Mouse (Mus musculus) WW6 (cell line): ENCODE measurements around the gene Tgfa.
A peak's percentile ranks its signal among the peaks of the same experiment; 100 is the strongest.

Experiments
- DNase-seq: peaks from one replicate; pipeline ENCODE4 v3.0.0-alpha.2; 2013; ENCODE audit warnings: low read depth, low spot score

Tgfa gene

DNA sequence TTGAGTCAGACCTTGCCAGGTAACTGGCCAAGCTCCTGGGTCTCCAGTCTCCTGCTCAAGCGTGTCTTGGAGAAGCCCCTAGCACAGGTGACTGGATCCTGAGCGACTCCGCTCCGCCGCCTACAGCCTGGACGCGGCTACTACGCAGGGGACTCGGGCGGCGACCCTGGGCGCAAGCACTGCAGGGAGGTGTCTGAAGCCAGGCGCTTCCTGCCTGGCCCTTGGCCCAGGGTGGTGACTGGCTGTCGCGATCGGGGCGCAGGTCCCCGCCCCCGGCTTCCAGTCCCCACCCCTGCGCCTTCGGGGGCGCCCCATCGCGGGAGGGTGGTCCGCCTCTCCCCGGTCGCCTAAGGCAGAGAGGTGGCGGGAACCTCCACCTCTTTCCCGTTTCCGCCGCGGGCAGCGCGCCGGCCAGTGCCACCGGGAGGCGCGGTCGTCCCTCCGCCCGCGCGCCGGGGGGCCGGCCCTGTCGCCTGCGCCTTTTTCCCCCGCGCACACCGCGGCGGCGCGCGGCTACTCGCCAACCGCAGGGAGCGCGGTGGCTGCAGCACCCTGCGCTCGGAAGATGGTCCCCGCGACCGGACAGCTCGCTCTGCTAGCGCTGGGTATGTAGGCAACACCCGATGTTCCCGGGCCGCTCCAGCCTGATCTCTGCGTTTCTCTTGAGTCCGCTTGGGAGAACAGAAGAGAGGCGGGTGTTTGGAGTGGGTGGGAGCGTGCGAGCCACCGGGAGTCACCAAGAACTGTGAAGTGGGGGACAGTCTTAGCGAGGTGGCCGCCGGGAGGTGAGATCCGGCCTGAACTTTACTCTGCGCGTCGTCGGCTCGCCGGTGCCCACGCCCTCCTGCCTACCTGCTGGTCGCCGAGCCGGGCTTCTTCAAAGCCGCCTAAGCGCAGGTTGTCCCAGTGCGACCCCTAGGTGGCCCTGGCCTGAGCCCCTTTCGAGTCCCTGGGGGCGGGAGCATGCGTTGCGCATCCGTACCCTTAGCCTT is at the start of gene Tgfa:
Gene Tgfa, plus strand, starts transcription at position 283 of the 992 bp plus-strand sequence.
- DNase-seq = peak; percentile 48

DNA sequence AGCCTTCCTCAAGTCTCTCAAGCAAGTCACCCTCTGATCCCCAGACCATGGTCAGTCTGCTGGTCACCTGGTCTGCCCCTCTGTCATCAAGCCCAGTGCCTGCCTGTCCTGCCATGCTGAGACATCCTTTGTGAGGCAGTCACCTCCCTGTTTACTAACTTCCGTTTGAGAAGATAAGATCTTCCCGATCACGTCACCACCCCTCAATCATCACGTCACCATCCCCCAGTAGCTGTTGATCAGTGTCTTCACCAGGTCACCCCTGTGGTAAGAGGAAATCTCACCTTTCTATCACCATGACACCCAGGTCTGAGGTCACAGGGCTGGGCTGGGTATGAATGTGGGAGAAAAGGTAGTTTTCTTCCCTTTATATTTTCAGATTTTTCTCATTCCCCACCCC is 46.5 kb upstream of the Tgfa start:
- DNase-seq = no peak

DNA sequence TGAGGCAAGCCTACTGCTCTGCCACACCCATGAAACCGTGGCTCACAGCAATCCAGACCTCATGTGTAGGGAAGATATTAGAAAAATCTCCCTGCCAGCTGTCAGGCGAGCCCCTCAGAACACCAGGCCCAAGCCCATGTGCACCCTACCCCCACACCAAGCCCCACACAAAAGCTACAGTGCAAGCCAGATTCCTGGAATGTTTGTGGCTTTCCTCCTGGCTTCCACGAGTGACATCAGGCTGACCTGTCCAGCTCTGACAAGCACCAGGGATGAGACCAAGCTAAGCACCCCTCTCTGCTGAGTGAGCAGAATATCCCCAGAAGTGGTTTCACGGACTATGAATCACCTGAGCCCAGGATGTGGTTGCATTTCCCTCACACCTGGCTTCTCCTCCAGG is 46.0 kb upstream of the Tgfa start:
- DNase-seq = no peak

DNA sequence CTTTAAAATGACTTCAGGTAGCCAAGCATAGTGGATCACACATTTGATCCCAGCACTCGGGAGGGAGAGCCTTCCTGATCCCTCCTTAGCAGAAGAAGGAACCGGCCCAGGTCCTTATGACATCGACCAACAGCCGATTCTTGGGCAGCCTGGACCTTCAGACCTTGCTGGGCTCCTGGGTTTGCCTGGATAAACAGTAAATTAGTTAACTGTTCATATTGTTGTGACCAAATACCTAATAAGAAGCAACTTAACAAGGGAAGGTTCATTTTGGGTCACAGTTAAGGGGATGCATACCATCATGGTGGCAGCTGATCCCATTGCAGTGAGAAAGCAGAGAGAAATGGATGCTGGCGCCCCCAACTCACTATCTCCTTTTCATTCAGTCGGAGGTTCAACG is 42.3 kb upstream of the Tgfa start:
- DNase-seq = no peak

DNA sequence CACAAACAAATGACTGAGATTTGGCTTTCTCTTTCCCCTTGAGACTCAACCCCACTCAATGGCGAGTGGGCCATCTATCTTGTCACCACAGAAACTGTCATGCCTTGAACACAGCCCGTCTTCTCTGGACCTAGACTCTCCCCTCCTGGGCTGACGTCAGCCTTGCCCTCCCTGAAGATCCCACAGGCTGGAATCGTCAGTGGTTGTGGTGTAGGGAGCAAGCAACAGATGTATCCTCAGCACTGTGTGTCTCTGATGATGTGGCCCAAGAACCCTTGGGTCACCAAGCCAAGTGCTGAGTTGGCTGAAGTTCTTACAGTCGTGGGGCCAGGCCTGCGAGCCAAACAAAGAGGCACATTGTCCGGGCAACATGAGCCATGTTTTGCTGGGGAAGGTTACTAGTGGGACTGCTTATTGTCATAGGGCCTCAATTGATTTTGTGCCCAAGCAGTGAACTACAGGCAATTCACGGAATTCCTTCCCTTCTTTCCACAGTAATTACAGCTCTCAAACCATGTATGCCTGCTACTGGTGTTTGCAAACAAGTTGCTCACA is 41.5 kb upstream of the Tgfa start:
- no peak for DNase-seq

DNA sequence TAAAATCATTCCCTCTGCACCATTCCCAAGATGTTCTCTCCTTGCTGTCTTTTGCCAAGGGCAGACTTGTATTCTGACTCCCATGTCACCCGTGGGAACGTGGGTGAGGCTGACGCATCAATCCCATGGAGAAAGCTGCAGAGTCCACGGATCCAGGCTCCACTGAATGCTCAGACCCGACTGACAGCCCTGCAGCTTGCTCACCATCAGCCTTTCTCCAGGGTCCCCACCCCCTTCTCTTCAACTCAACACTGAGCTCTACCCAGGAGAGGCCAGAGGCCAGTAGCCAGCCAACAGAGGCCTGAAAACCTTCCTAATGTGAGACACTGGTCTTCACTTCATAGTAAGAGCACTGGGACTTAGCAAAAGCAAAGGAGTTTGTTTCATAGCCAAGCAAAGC is 41.0 kb upstream of the Tgfa start:
- DNase-seq = no peak

DNA sequence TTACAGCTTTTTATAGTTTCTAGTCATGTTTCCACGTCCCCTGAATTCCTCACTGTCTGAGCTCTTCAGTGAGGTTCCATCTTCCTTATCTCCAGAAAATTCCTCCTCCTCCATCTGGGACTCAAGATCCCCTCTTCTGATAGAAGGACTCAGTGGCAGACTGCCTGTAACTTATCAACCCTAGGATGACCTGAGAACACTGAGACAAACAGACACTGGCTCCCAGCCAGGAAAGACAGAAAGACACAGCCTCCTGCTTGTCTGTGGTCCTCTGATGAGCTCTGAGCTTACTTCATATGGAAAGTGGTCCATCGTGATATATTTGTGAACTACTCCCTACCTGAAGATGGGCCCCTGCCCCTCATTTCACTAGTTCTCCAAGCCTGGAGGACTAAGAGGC is 40.5 kb upstream of the Tgfa start:
- no peak for DNase-seq

DNA sequence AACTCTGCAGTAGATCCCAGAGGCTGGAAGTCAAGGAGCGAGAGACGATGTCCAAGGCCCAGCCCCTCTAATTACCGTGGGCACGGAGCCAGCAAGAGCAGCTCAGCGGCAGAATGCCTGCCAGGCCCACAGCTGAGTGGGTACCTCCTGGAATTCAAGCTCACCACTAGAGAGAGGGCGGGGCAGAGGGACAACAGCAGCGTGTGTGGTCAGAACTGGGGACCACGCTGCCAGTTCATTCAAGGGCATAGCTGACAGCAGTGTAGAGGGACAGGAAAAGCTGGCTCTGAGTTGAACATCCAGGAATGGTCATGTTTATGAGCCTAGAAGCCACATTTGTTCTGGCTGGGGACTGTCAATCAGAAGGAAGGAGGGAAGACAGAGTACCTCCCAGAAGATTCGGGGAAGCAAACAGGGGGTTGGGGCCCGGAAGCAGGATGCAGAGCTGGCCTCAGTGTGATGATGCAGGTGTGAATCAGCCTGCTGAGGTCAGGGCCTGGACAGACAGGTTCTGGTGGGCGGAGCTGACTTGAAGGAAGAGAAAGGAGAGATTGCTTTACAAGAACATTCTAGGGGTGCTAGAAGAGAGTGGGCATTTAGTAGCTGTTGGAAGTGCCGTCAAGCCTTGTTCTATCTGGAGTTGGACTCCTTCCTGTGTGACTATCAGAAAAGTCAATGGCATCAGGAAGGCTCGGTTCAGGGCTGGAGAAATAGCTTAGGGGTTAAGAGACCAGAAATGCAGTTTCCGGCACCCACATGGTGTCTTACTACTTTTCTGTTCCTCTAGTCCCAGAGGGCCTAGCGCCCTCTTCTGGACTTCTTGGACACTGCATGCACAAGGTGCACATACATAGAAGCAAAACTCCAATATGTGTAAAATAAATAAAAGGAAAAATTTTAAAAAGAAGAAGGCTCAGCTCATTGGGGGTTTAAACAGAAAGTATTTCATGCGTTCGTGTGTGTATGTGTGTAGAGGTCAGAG is 37.5 kb upstream of the Tgfa start:
- no peak for DNase-seq

DNA sequence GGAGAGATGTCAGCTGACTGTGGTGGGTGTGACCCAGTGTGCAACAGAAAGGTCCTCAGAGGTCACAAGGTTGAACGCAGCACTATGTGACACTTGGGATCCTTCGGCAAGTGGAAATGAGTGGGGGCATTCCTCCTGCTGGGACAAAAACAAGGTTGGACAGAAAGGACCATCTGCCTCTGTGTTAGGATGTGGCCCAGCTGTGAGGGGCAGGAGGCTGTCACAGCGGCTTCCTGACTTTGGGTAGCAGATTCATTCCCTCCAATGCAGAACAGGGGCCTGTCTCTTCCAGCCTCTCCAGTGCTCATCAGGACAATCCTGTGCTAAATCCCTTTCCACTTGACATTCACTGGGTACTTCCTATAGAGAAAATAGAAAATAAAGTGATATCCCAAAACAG is 34.1 kb upstream of the Tgfa start:
- no peak for DNase-seq

DNA sequence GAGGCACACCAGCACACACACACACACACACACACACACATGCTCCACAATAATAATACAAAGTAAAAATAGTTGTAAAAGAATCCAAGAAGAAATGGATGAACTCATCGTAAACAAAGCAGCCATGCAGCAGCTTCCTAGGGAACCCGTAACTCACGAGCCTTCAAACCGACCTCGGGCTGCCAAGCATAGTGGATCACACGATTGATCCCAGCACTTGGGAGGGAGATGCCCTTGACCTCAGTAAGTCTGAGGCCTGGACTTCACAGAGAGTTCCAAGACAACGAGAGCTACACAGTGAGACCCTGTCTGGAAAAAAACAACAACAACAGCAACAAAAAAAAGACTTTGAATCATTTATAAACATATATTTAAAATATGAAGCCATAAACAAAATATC is 33.4 kb upstream of the Tgfa start:
- no peak for DNase-seq

DNA sequence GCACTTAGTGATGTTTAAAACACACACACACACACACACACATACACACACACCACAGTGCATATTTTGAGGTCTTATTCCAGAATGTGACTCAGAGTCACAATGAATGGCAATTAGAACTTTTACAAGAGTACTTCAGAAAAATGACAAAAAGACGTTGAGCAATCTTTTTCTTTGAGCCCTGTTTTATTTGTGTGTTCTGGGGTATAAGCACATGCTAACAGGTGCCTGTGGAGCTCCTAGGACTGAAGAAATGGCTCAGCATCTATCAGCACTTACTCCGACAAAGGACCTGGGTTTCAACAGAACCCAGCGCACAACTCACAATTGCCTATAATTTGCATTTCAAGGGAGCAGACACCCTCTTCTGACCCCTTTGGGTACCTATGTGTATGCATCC is 31.0 kb upstream of the Tgfa start:
- no peak for DNase-seq

DNA sequence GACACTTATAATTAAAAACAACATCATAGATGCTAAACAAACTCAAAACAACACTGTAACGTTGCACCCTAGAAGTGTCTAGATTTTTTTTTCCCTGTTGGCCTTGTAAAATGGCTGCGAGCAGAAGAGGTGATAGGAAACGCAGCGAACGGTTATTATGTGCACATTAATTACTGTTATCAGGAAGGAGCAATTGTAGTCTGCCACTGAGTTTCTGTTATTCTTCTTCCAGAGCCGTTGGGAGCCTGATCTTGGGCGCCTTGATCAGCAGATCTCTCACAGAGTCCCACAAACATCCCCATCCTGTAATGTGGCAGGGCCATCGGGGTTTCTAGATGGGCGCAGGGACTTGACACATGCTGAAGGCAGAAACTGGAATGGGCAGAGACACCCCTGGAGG is 28.6 kb upstream of the Tgfa start:
- DNase-seq = no peak

DNA sequence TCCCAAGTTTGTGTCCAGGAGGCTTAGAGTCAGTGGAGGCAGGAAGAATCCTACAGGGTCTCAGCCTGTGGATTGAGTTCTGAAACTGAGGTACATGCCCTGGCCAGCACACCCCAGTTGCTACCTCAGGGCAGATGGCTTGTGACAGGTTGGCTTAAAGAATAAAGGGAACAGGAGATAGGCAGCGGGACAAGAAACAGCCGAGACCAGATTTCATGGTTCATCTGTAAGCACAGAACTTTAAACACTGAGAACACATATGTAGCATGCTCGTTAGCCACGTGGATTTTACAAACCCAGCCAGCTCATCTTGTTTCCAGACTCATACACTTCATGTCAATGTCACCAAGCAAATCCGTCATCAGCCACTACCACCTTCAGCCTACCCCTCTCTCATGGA is 27.2 kb upstream of the Tgfa start:
- DNase-seq = no peak

DNA sequence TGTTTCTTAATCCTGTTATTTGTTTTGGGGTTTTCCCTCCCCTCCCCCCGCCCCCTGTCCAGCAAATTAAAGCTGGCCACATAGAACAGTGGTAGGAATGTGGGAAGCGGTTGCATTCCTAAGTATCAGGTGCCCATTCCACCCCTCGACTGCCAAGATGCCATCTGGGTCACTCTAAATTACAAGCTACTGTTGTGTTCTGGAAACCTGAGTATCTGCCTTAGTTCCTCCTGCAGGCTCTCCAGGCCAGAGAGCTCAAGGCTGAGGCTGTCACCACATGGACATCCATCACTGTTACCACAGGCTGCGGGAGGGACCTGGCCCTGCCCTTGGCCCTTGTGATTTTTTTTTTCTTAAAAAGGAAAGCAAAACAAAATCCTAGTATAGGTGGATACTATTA is 25.9 kb upstream of the Tgfa start:
- no peak for DNase-seq

DNA sequence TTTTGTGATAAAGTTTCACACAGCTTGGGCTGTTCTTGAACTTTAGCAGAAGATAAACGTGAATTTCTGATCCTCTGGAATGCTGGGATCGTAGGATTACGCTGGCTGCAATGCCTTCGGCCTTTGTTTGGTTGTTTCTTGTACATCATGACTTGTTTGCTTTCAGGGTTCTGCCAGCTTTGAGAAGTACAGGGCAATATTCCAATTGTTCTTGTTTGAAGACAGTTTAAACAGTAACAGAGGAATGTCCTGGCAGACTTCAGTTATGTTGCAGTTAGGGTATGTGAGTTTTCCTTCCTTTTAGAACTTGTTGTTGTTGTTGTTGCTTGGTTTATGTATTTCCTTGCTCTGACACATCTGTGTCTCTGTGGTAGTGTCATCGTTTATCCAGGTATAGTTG is 18.8 kb upstream of the Tgfa start:
- DNase-seq = no peak

DNA sequence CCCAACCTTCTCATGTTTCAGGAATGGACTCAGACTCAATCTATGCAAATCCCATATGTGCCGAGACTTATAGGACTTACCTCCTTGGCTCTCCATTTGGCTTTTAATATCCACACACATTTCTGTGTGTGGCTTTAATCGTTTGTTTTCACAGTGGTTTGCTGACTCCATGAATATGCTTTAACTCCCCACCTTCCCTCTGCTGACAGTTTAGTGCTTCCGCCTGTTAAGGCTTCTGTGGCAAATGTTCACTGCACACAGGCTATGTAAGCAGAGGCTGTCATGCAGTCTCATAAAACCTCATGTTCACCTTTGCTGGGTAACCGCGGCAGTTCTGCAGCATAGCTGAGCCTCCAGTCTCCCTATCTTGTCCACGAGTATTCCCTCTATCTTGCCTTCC is 18.3 kb upstream of the Tgfa start:
- DNase-seq = no peak

DNA sequence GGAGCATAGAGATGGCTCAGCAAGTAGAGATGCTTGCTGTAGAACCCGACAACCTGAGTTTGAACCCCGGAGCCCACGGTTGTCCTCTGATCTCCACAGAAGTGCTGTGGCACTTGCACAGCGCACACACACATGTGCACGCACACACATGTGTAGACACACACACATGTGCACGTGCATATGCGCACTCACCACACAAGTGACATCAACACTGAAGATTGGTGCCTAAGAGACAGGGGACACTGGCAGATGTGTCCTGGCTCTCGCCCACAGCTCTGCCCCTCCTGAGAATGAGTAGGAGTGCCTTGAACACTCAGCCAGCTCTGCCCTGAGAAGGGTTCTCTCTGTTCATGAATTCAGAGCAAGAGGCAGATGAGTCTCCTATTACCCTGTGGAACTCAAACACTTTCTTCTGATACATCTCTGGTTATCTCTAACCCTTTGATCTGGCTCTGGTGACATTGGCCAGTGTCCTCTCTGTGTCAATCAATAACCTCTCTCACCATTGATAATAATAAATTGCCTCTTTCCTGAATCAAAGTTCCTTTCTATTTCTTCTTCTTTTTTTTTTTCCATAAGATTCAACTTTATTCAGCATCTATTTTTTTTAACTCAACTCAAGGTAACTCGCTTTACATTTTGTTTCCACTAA is 17.6 kb upstream of the Tgfa start:
- DNase-seq = no peak

DNA sequence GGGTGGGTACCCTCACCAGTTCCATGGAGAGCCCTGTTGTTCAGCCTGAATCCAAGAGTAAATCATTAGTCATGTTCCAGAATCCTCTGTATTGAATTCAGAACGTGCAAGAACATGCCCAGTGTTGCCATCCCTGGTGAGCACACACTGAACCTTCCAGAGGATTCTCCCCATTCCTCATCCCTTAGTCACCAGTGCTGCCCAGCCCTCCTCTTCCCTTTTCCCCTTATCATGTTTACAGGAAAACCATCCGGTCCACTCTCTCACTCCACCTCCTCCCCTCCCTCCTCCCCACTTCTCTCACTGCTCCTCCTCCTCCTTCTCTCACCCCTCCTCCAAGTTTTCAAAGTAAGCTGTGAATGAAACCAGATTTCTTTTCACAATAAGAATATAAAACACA is 14.4 kb upstream of the Tgfa start:
- DNase-seq = no peak

DNA sequence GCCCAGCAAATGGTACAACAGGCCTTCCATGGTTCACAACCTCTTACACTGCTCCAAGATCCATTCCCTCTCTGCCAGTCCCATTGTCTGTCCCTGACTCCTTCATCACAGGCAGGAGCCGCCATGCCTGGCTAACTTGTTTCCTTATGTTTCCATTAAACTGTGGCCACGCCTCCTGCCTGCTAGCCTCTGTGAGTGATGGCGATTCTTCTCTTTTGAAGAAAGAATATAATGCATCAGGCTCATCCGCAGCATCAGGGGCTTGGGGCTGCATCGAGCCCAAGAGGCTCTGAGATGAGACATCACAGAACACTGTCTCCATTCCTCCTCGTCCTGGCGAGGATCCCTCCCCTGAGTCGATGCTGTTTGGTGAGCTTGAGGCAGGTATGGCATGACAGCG is 13.0 kb upstream of the Tgfa start:
- no peak for DNase-seq

DNA sequence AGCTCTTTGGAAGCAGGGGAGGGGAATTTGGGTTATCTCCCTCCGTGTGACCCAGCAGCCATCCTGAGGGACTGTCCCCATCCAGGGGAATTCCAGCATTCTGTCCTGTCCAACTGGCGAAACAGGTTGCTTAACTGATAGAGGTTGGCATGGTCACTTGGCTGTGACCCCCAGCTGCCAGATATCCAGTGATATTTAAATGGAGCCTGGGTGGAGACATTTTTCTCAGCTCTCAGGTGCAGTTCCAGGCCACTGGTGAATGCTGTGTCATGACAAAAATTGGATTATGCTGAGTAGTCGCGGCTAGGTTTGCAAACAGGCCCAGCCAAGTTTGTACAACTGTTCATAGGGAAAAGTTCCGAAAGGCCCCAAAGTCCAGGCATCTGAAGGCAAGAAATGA is 12.4 kb upstream of the Tgfa start:
- DNase-seq = no peak

DNA sequence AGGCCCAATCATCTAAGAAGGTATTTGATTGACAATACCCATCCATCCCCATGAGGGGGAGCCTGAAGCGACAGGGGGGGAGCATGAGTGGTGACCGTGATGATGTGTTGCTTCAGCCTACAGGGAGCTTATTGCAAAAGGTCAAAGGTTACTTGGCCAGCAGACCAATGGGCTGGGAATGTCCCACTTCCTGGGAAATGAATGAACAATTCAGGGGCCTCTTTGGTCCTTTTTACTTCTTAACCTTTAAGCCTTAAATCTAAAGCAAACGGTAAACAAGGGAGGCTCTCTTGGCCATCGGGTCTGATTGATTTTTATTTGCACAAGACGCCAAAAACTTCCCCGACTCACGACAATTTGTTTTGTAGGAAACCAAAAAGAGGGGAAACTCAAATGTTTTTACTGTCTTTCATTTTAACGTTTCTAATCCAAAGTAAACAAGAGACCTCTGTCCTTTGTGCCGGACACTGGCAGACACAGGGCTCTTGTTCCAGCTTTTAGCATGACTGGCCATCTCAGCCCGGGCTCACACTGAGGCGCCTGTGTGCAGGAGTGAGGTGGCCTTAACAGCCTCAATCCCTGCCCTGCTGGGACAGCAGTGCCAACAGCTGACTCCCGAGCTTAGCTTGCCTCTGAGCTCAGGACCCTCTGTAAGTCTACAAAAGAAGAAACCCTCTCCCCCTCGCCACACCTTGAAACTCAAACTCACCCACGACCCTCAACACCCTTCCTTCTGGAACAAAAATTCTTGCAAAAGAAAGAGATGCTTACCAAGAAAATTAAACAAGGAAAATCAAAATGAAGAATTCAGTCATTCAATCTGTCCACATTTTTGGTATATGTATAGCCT is 8.7 kb upstream of the Tgfa start:
- DNase-seq = no peak
